Mouse (Mus musculus): ENCODE data around the gene Zfp428. TPM values are rescaled to one million over a fixed set of nuclear protein-coding genes. Genes with fewer than 3 reads are reported as not detected.
"Not testable (repeated sequence)": the region's sequence is repeated elsewhere in the genome, so short reads cannot be mapped to it uniquely, and the experiment has no call there.

The Zfp428 gene
- total and polyA plus RNA-seq, 2 experiments, result 1.4 to 2.3 TPM

DNA sequence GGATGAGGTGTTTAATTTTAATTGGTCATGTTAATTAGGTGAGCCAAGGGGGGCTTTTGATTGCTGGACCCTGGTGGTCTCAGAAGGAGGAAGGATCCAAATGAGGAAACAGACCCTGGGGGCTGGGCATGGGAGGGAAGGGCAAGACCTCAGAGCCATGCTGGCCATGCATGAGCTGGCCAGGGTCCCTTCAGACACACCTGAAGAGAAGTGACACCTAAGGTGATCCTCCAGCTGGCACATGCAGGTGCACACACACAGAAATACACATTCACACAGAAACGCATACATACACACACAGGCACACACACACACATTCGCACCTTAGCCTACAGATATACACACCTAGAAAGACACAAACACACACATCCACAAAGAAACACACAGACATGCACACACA, 27.1 kb upstream of the Zfp428 start:
- no peak overlapping the region for H3K4me3 ChIP-seq (ENCODE audit: insufficient read depth, low read depth, low read length)
- DNase-seq (ENCODE audit: extremely low read depth, low read depth, low spot score), result no peak
- no peaks in the 10 kb centered on the region for H3K36me3 ChIP-seq (ENCODE audit: control insufficient read depth, insufficient read depth, low read length)
- TF ChIP-seq POLR2A (IDR thresholded peaks at IDR 0.05; ENCODE audit: extremely low read depth, insufficient read depth, low read length) (no peak), CTCF (IDR thresholded peaks at IDR 0.05; ENCODE audit: low read depth, low read length) (no peak)
- no peak overlapping the region for H3K27ac ChIP-seq (replicated peaks; ENCODE audit: insufficient read depth, low read depth, low read length)
- WGBS, result 96% methylated on average over 2 of the region's 2 CpGs
- no peaks in the 10 kb centered on the region; the same call in 1 of the 2 replicates for H3K4me1 ChIP-seq (ENCODE audit: control insufficient read depth, insufficient read depth, low read length)
- H3K9ac ChIP-seq (ENCODE audit: low read depth, low read length), result no peak overlapping the region
- H3K27me3 ChIP-seq (ENCODE audit: control insufficient read depth, insufficient read depth, low read length), result no peaks in the 10 kb centered on the region
- no peaks in the 10 kb centered on the region for H3K79me2 ChIP-seq (ENCODE audit: control insufficient read depth, insufficient read depth, low read length)

DNA sequence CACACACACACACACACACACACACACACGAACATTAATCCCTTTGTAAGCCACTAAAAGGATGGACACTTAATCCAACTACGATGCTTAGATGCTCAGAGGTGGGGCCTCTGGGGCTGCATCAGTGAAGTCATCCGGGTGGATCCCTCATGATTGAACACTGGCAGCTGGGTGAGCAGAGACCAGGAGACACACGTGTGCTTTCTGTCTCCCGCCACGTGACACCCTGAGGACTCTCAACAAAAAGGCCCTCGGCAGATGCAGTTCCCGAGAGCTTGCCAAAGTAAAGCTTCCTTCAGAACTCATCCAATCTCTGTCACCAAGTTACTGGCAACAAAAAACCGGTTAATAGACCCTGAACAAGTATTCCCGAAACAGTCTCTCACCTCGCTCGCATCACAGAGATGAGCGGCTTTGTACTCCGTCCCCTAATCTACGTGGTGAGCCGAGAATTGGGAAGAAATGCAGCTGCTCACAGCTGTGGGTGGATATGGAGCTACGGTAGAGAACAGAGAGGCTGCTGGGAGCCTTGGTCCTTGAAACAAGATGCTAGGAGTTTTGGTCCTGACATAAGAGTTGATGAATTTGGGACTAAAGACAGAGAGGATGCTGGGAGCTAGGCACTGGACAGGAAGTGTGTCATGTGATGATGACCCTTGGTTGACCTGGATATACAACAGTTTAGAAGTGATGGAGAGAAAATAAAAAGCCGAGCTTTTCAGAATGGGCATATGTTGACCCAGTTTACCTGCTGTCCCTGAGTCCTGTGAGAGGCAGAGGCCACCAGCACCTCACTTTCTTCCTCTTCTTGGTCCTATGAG, 26.5 kb upstream of the Zfp428 start:
- H3K4me3 ChIP-seq (ENCODE audit: insufficient read depth, low read depth, low read length), result no peak overlapping the region
- H3K4me1 ChIP-seq (ENCODE audit: control insufficient read depth, insufficient read depth, low read length), result no peaks in the 10 kb centered on the region; the same call in 1 of the 2 replicates
- DNase-seq (ENCODE audit: extremely low read depth, low read depth, low spot score), result peak; percentile 31
- no peaks in the 10 kb centered on the region for H3K36me3 ChIP-seq (ENCODE audit: control insufficient read depth, insufficient read depth, low read length)
- TF ChIP-seq CTCF (IDR thresholded peaks at IDR 0.05; ENCODE audit: low read depth, low read length) (no peak), POLR2A (IDR thresholded peaks at IDR 0.05; ENCODE audit: extremely low read depth, insufficient read depth, low read length) (no peak)
- no peak overlapping the region for H3K9ac ChIP-seq (ENCODE audit: low read depth, low read length)
- 55% methylated on average over 18 of the region's 18 CpGs for WGBS
- H3K79me2 ChIP-seq (ENCODE audit: control insufficient read depth, insufficient read depth, low read length), result no peaks in the 10 kb centered on the region
- no peaks in the 10 kb centered on the region for H3K27me3 ChIP-seq (ENCODE audit: control insufficient read depth, insufficient read depth, low read length)
- H3K27ac ChIP-seq (replicated peaks; ENCODE audit: insufficient read depth, low read depth, low read length), result no peak overlapping the region

DNA sequence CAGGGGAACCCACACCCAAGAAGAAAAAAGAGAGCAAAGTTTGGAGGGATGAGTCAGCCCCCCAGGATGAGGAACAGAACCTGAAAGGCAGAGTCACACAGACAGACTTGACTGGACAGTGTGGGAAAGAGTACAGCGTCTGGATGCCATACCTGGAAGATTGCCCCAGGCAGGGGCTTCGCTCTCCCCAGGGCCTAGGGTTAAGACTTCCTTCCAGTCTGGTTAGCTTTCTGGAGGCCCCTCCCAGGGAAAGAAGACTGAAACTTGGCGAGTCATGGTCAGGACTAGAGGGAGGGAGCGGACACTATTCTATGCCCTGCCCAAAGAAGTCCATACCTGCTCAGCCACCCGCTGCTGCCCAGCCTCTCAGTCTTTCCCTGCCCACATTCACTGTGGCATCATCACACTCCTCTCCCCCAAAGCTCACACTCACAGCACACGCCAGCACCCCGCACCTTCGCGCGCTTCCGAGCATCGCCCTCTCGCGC, 25.8 kb upstream of the Zfp428 start:
- TF ChIP-seq CTCF (IDR thresholded peaks at IDR 0.05; ENCODE audit: low read depth, low read length), result no peak
- 31% methylated on average over 14 of the region's 14 CpGs for WGBS
- Histone ChIP-seq H3K4me3 (ENCODE audit: insufficient read depth, low read depth, low read length) (peak overlapping the region; percentile 76; the same call in 1 of the 2 replicates), H3K36me3 (ENCODE audit: control insufficient read depth, insufficient read depth, low read length) (no peaks in the 10 kb centered on the region), H3K9ac (ENCODE audit: low read depth, low read length) (no peak overlapping the region), H3K27ac (replicated peaks; ENCODE audit: insufficient read depth, low read depth, low read length) (no peak overlapping the region), H3K79me2 (ENCODE audit: control insufficient read depth, insufficient read depth, low read length) (no peaks in the 10 kb centered on the region), H3K27me3 (ENCODE audit: control insufficient read depth, insufficient read depth, low read length) (no peaks in the 10 kb centered on the region), H3K4me1 (ENCODE audit: control insufficient read depth, insufficient read depth, low read length) (no peaks in the 10 kb centered on the region)
- no peak for DNase-seq (ENCODE audit: extremely low read depth, low read depth, low spot score)

DNA sequence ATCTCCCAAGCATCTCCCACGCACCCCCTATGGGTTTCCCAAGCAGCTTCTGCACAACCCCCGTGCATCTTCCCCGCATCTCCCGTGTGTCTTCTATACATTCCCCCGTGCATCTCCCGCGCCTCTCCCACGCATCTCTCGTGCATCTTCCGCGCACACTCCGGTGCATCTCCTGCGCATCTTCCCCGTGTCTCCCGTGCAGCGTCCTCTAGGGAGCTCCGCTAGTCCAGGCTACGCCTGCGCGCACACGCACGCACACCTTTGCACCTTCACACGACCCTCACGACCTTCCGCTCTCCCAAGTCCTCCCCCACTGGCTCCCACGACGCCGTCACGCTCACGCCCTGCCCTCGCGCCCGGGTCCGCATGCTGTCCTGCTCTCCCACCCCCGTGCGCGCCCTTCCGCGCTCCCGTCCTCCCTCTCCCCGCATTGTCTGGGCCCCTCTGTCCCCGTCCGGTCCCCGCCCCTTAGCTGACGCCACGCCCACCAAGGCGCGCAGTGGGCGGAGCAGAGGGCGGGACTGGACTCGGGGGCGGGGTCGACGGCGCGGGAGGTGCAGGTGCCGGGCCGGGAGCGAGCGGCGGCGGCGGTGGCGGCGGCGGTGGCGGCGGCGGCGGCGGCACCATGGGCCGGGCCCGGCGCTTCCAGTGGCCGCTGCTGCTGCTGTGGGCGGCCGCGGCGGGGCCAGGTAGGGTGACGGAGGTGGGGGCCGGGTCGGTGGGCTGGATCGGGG, 25.2 kb upstream of the Zfp428 start, which contains the start of gene Cadm4:
Gene Cadm4 (plus strand): TSS at position 550 of the 734 bp plus-strand sequence.
- TF ChIP-seq POLR2A (IDR thresholded peaks at IDR 0.05; ENCODE audit: extremely low read depth, insufficient read depth, low read length) (no peak), CTCF (IDR thresholded peaks at IDR 0.05; ENCODE audit: low read depth, low read length) (no peak)
- no peaks in the 10 kb centered on the region for H3K79me2 ChIP-seq (ENCODE audit: control insufficient read depth, insufficient read depth, low read length)
- H3K27me3 ChIP-seq (ENCODE audit: control insufficient read depth, insufficient read depth, low read length), result no peaks in the 10 kb centered on the region
- no peaks in the 10 kb centered on the region for H3K36me3 ChIP-seq (ENCODE audit: control insufficient read depth, insufficient read depth, low read length)
- peak within 1 kb of the TSS; percentile 96 for H3K9ac ChIP-seq (ENCODE audit: low read depth, low read length)
- peak within 1 kb of the TSS; percentile 76 for H3K4me3 ChIP-seq (ENCODE audit: insufficient read depth, low read depth, low read length)
- 2% methylated on average over 74 of the region's 83 CpGs for WGBS
- no peak within 1 kb of the TSS for H3K27ac ChIP-seq (replicated peaks; ENCODE audit: insufficient read depth, low read depth, low read length)
- H3K4me1 ChIP-seq (ENCODE audit: control insufficient read depth, insufficient read depth, low read length), result no peaks in the 10 kb centered on the region
- DNase-seq (ENCODE audit: extremely low read depth, low read depth, low spot score), result peak; percentile 25

DNA sequence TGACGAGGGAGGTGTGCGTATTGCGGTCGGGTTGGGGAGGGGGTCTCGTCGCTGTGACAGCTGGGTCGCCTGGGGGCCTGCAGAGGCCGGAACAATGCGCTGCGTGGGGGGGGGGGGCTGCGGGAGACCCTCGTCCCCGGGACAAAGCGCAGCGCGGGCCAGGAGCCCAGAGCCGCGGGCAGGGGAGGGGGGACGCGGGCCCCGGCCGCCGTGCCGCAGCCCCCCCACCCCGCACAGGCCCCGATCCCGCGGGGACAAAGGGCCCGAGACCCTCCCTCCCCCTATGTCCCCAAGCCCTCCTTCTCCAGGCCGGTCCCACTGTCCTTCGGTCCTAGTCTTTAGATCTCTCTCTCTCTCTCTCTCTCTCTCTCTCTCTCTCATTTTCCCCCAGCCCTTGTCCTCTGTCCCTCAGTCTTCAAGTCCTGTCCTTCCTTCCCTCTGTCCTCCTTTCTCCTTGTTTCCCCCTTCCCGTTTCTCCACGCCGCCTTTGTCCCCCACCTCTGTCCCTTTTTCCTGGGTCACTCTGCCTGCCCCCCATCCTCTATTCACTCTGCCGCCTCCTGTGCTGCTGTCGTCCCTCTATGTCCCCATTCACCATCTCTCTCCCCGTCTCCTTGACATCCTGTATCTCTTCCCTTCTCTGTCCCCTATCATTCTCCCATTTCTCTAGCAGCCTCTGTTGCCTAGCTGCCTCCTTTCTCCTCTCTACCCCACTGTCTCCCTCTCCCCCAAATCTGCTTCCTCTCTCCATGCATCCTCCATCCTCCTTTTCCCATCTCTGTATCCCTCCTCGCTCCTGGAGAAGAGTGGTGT, 24.4 kb upstream of the Zfp428 start:
- Histone ChIP-seq H3K4me3 (ENCODE audit: insufficient read depth, low read depth, low read length) (peak overlapping the region; percentile 67), H3K4me1 (ENCODE audit: control insufficient read depth, insufficient read depth, low read length) (no peaks in the 10 kb centered on the region), H3K79me2 (ENCODE audit: control insufficient read depth, insufficient read depth, low read length) (no peaks in the 10 kb centered on the region), H3K9ac (ENCODE audit: low read depth, low read length) (peak overlapping the region; percentile 96), H3K27ac (replicated peaks; ENCODE audit: insufficient read depth, low read depth, low read length) (no peak overlapping the region), H3K36me3 (ENCODE audit: control insufficient read depth, insufficient read depth, low read length) (no peaks in the 10 kb centered on the region), H3K27me3 (ENCODE audit: control insufficient read depth, insufficient read depth, low read length) (no peaks in the 10 kb centered on the region)
- TF ChIP-seq CTCF (IDR thresholded peaks at IDR 0.05; ENCODE audit: low read depth, low read length) (no peak), POLR2A (IDR thresholded peaks at IDR 0.05; ENCODE audit: extremely low read depth, insufficient read depth, low read length) (no peak)
- no peak for DNase-seq (ENCODE audit: extremely low read depth, low read depth, low spot score)
- 11% methylated on average over 11 of the region's 38 CpGs for WGBS

GRCm38 (mm10) chr7:24483291-24483690, 23.5 kb upstream of the Zfp428 start:
- not testable (repeated sequence) for H3K27me3 ChIP-seq (ENCODE audit: control insufficient read depth, insufficient read depth, low read length); H3K4me3 ChIP-seq (ENCODE audit: insufficient read depth, low read depth, low read length); H3K36me3 ChIP-seq (ENCODE audit: control insufficient read depth, insufficient read depth, low read length); H3K79me2 ChIP-seq (ENCODE audit: control insufficient read depth, insufficient read depth, low read length); H3K4me1 ChIP-seq (ENCODE audit: control insufficient read depth, insufficient read depth, low read length); H3K27ac ChIP-seq (replicated peaks; ENCODE audit: insufficient read depth, low read depth, low read length); DNase-seq (ENCODE audit: extremely low read depth, low read depth, low spot score); H3K9ac ChIP-seq (ENCODE audit: low read depth, low read length)
- 43% methylated on average over 6 of the region's 6 CpGs for WGBS
